Comparison of ENCODE assay signal across 16 mouse cellular contexts in genomic region chr6:64448864-64449355, GRCm38 (mm10).
"Had no signal": no experiment of that assay in that cellular context is flagged by ENCODE, and none has a peak within 500 bp of the region (broad histone marks: within the 10 kb centered on the region; RNA-seq: fewer than 3 reads in every experiment).

No protein-coding gene starts in this region.

- H3K4me1 ChIP-seq: limb, embryonic 12.5 days; liver, embryonic 13.5 days; lung, embryonic 15.5 days; midbrain, embryonic 13.5 days had no signal

- H3K27me3 ChIP-seq: limb, embryonic 12.5 days; liver, embryonic 13.5 days; lung, embryonic 15.5 days; midbrain, embryonic 13.5 days; neural tube, embryonic 13.5 days had no signal

- H3K4me3 ChIP-seq: layer of hippocampus, adult 2 months; limb, embryonic 12.5 days; liver, embryonic 13.5 days; lung, embryonic 15.5 days; midbrain, embryonic 13.5 days; neural tube, embryonic 13.5 days had no signal

- H3K36me3 ChIP-seq: limb, embryonic 12.5 days; liver, embryonic 13.5 days; lung, embryonic 15.5 days; midbrain, embryonic 13.5 days; neural tube, embryonic 13.5 days had no signal

- DNase-seq: kidney, postnatal 10 days; kidney, postnatal 4 days; liver; liver, embryonic 13.5 days; liver, postnatal 0 days; lung, postnatal 14 days; right cerebral cortex, adult 18-20 months; right cerebral cortex, postnatal 25 days; thymus, adult 2 months; thymus, postnatal 25 days had no signal

- H3K9ac ChIP-seq: limb, embryonic 12.5 days; liver, embryonic 13.5 days; liver, postnatal 0 days; lung, embryonic 15.5 days; midbrain, embryonic 13.5 days; neural tube, embryonic 13.5 days had no signal

- H3K27ac ChIP-seq: layer of hippocampus, adult 2 months; limb, embryonic 12.5 days; liver, embryonic 13.5 days; lung, embryonic 15.5 days; macrophage; midbrain, embryonic 13.5 days; neural tube, embryonic 13.5 days had no signal

- H3K9me3 ChIP-seq: limb, embryonic 12.5 days; liver, embryonic 13.5 days; lung, embryonic 15.5 days; midbrain, embryonic 13.5 days; neural tube, embryonic 13.5 days had no signal

- ATAC-seq: liver, postnatal 0 days; midbrain, embryonic 13.5 days had no signal

- H3K4me2 ChIP-seq: limb, embryonic 12.5 days; liver, embryonic 13.5 days; lung, embryonic 15.5 days; midbrain, embryonic 13.5 days; neural tube, embryonic 13.5 days had no signal
